In the genomic region with DNA sequence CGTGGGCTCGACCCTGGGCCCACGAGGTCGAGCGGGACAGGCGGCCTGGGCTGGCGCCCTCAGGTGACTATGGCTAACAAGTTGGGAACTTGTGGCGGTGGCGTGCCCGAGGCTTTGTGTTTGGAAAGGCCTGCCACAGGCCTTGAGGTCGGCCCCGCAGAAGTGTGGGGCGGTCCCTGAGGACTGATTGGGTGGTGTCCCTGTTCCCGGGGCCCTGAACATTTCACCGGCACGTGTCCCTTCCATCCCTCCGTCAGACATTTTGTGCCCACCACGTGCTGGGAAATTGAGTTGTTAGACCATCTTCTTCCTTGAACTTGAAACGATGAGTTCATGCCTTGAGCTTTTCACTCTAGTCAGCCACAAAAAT, we compare ENCODE assay signal across 8 mouse cellular contexts. TPM values are rescaled to one million over a fixed set of nuclear protein-coding genes. Genes with fewer than 3 reads are reported as not detected.
DNase-seq lines count a peak whose midpoint lies in the region; ATAC-seq and TF ChIP-seq lines count a peak whose summit lies in the region.

No protein-coding gene starts in this region.

- H3K4me2 ChIP-seq in hindbrain, postnatal 0 days (ENCODE audit: low read depth, low read length): peak overlapping the region; percentile 70

- ATAC-seq in hindbrain, postnatal 0 days: peak; percentile 27

- H3K27me3 ChIP-seq in cerebellum, adult 2 months (ENCODE audit: control insufficient read depth, insufficient read depth, low read length): no peaks in the 10 kb centered on the region
- H3K27me3 ChIP-seq in hindbrain, postnatal 0 days (ENCODE audit: insufficient read depth, low read length): no peaks in the 10 kb centered on the region
- H3K27me3 ChIP-seq in megakaryocyte, embryonic 14.5 days (replicated peaks): no peaks in the 10 kb centered on the region

- WGBS in cerebellum, adult 2 months: 1% methylated on average over 19 of the region's 19 CpGs
- WGBS in hindbrain, postnatal 0 days: 1% methylated on average over 18 of the region's 19 CpGs

- peak; percentile 80 for DNase-seq in MN1 (ENCODE audit: low spot score)
- DNase-seq in cerebellum, adult 2 months: peak; percentile 56 to 64
- DNase-seq in frontal cortex, postnatal 36 days (ENCODE audit: low spot score in 2 of 2): peak; percentile 33 to 37
- DNase-seq in hindbrain, postnatal 0 days (ENCODE audit: low spot score): peak; percentile 61
- peak; percentile 33 to 40 for DNase-seq in left cerebral cortex, adult 9 months (ENCODE audit: low spot score in 2 of 2)
- DNase-seq in right cerebral cortex, postnatal 36 days (ENCODE audit: low spot score in 2 of 2): peak; percentile 23 to 29
- peak; percentile 79 for DNase-seq in yolk sac, embryonic 10.5 days (ENCODE audit: low spot score)

- no peak for TF ChIP-seq CTCF in cerebellum, adult 2 months (IDR thresholded peaks at IDR 0.05; ENCODE audit: borderline replicate concordance, insufficient read depth, low read depth, low read length)
- no peak for TF ChIP-seq CTCF in hindbrain, postnatal 0 days (IDR thresholded peaks at IDR 0.05; ENCODE audit: low read depth)

- H3K9me3 ChIP-seq in hindbrain, postnatal 0 days (ENCODE audit: low read length): no peaks in the 10 kb centered on the region
- no peaks in the 10 kb centered on the region for H3K9me3 ChIP-seq in megakaryocyte, embryonic 14.5 days

- H3K36me3 ChIP-seq in hindbrain, postnatal 0 days (ENCODE audit: insufficient read depth, low read length): no peaks in the 10 kb centered on the region
- H3K36me3 ChIP-seq in megakaryocyte, embryonic 14.5 days (replicated peaks; ENCODE audit: low read length): peaks cover 20% of the 10 kb centered on the region

- H3K27ac ChIP-seq in cerebellum, adult 2 months (ENCODE audit: insufficient read depth, low read length): peak overlapping the region; percentile 97
- H3K27ac ChIP-seq in hindbrain, postnatal 0 days: peak overlapping the region; percentile 96

- H3K4me1 ChIP-seq in cerebellum, adult 2 months (ENCODE audit: control insufficient read depth, insufficient read depth, low read length): peaks cover 15% of the 10 kb centered on the region
- peaks cover 14% of the 10 kb centered on the region for H3K4me1 ChIP-seq in hindbrain, postnatal 0 days (ENCODE audit: insufficient read depth, low read length)
- peaks cover 80% of the 10 kb centered on the region for H3K4me1 ChIP-seq in megakaryocyte, embryonic 14.5 days

- peak overlapping the region; percentile 73 for H3K4me3 ChIP-seq in cerebellum, adult 2 months (replicated peaks; ENCODE audit: insufficient read depth, low read depth, low read length)
- H3K4me3 ChIP-seq in hindbrain, postnatal 0 days (ENCODE audit: low read length): peak overlapping the region; percentile 88
- H3K4me3 ChIP-seq in megakaryocyte, embryonic 14.5 days (replicated peaks): peak overlapping the region; percentile 94

- H3K9ac ChIP-seq in hindbrain, postnatal 0 days (replicated peaks; ENCODE audit: low read length): peak overlapping the region; percentile 93

- no peak for TF ChIP-seq POLR2A in cerebellum, adult 2 months (IDR thresholded peaks at IDR 0.05; ENCODE audit: borderline replicate concordance, insufficient read depth, low read length)

RNA-seq across cellular contexts. Expression of gene Anp32b, which starts 1.8 kb away (rescaled TPM):
- polyA plus RNA-seq in cerebellum, adult 2 months (2012; rRNA removed): 44.9 and 51.8 TPM in 2 replicates
- 0.40 and 2.3 TPM in 2 replicates for total RNA-seq in hindbrain, postnatal 0 days (2014; rRNA removed)
- 68.7 and 78.9 TPM in 2 replicates for polyA plus RNA-seq in hindbrain, postnatal 0 days (2015; fragmentation: Nextera tagmentation; extraction: Ambion mirVana)
- 638 and 1,212 TPM in 2 replicates for polyA plus RNA-seq in megakaryocyte, embryonic 14.5 days (2012; ENCODE audit: insufficient read depth, low replicate concordance)

RNA-seq across cellular contexts. Expression of gene Nans, which starts 36.6 kb away (rescaled TPM):
- polyA plus RNA-seq in cerebellum, adult 2 months (2012; rRNA removed): 29.0 and 30.3 TPM in 2 replicates
- total RNA-seq in hindbrain, postnatal 0 days (2014; rRNA removed): 80.2 and 85.9 TPM in 2 replicates
- 57.6 and 60.4 TPM in 2 replicates for polyA plus RNA-seq in hindbrain, postnatal 0 days (2015; fragmentation: Nextera tagmentation; extraction: Ambion mirVana)
- polyA plus RNA-seq in megakaryocyte, embryonic 14.5 days (2012; ENCODE audit: insufficient read depth, low replicate concordance): 34.0 and 67.2 TPM in 2 replicates

RNA-seq across cellular contexts. Expression of gene Hemgn, which starts 39.2 kb away (rescaled TPM):
- polyA plus RNA-seq in cerebellum, adult 2 months (2012; rRNA removed): 0.14 and 0.16 TPM in 2 replicates
- not detected in 2 replicates for total RNA-seq in hindbrain, postnatal 0 days (2014; rRNA removed)
- polyA plus RNA-seq in hindbrain, postnatal 0 days (2015; fragmentation: Nextera tagmentation; extraction: Ambion mirVana): not detected in 2 replicates
- polyA plus RNA-seq in megakaryocyte, embryonic 14.5 days (2012; ENCODE audit: insufficient read depth, low replicate concordance): 5.5 and 13.1 TPM in 2 replicates

Comparison
In these comparisons a context has a peak if more than half of its experiments do, and no peak if none do; other contexts are left out.
1. Peak in every context shown above with its lines: DNase-seq, ATAC-seq, H3K4me3 ChIP-seq and H3K27ac ChIP-seq.
2. DNase-seq: peak in every context shown above with its lines; median percentile 80 in MN1; 79 in yolk sac, embryonic 10.5 days; 61 in hindbrain, postnatal 0 days; 60 in cerebellum, adult 2 months; 36 in left cerebral cortex, adult 9 months; 35 in frontal cortex, postnatal 36 days; 26 in right cerebral cortex, postnatal 36 days.